Mouse (Mus musculus): ENCODE measurements around the gene Fen1. TPM values are rescaled to one million over a fixed set of nuclear protein-coding genes. Genes with fewer than 3 reads are reported as not detected.

Fen1 gene
- polyA plus RNA-seq (2012; rRNA removed; ENCODE audit: low replicate concordance): 5.6 and 7.4 TPM in 2 replicates

GRCm38 (mm10) chr19:10203848-10204615, at the start of gene Fen1, which contains the start of gene Tmem258:
TSS of gene Fen1 (minus strand) at chr19:10204169.
TSS of gene Tmem258 (plus strand) at chr19:10204014.

GRCm38 (mm10) chr19:10240654-10241305, 36.8 kb upstream of the Fen1 start, which contains the start of gene Myrf:
TSS of gene Myrf (minus strand) at chr19:10240748.

GRCm38 (mm10) chr19:10182670-10183298, 21.2 kb downstream of the Fen1 start, which contains the start of gene Fads1:
TSS of gene Fads1 (plus strand) at chr19:10182888.

Other genes starting within 250 kb of the Fen1 start
- gene Fth1, start 223.6 kb downstream of the Fen1 start, polyA plus RNA-seq (2012; rRNA removed; ENCODE audit: low replicate concordance): 3,142 and 9,596 TPM in 2 replicates
- gene Best1, start 202.5 kb downstream of the Fen1 start, polyA plus RNA-seq (2012; rRNA removed; ENCODE audit: low replicate concordance): 1.2 and 1.9 TPM in 2 replicates
- 42.4 and 53.5 TPM in 2 replicates for gene Rab3il1, start 202.5 kb downstream of the Fen1 start, polyA plus RNA-seq (2012; rRNA removed; ENCODE audit: low replicate concordance)
- 303 and 367 TPM in 2 replicates for gene Fads3, start 162.6 kb downstream of the Fen1 start, polyA plus RNA-seq (2012; rRNA removed; ENCODE audit: low replicate concordance)
- gene Fads2, start 102.4 kb downstream of the Fen1 start, polyA plus RNA-seq (2012; rRNA removed; ENCODE audit: low replicate concordance): 32.6 and 46.1 TPM in 2 replicates
- gene Fads1, start 21.3 kb downstream of the Fen1 start, polyA plus RNA-seq (2012; rRNA removed; ENCODE audit: low replicate concordance): 49.5 and 69.1 TPM in 2 replicates
- 66.4 and 172 TPM in 2 replicates for gene Tmem258, start 155 bp downstream of the Fen1 start, polyA plus RNA-seq (2012; rRNA removed; ENCODE audit: low replicate concordance)
- gene Myrf, start 36.6 kb upstream of the Fen1 start, polyA plus RNA-seq (2012; rRNA removed; ENCODE audit: low replicate concordance): 0.65 and 1.2 TPM in 2 replicates
- gene Dagla, start 100.7 kb upstream of the Fen1 start, polyA plus RNA-seq (2012; rRNA removed; ENCODE audit: low replicate concordance): 14.2 and 14.4 TPM in 2 replicates
- 3.6 and 3.8 TPM in 2 replicates for gene Syt7, start 184.9 kb upstream of the Fen1 start, polyA plus RNA-seq (2012; rRNA removed; ENCODE audit: low replicate concordance)

Measured in mammary gland, adult 2 months (tissue).